ENCODE assay signal across 10 mouse cellular contexts in the genomic region with DNA sequence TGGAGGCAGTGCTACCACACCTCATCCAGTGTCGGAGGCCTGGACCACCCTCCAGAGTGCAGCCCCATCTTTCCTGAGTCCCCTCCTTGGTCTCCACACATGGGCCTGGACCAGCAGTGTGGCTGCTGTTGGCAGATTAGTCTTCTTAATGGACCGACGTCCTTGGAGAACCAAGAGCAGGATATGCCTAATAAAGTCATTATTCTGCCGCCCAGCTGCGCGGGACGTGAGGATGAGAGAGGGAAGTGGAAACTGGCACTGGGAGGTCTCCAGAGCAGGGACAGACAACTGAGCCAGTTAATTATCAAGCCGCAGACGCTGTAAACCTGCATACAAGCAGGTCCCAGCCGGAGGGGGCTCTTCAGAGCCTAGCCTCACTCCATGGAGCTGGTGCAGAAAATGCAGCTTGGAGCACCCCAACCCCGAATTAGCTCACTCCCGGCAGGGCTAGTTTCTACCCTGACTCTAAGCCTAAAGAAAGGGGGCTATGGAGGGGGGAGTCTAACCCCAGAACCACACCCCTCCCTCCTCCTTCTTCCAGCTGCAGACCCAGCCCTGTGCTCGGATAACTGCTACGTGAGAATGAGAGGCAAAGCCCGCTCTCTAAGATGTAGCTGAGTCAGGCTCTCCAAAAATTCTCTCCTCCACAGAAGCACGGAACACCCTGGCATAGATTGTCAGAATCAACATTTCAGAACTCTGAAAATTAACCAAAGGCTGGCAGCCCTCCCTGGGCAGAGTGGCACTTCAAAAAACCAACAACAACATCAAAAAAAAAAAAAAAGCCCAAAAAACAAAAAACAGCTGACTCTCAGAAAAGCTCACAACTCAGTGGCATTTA.
DNase-seq lines count a peak whose midpoint lies in the region; ATAC-seq and TF ChIP-seq lines count a peak whose summit lies in the region.
"Had no signal": no experiment of that assay in that cellular context is flagged by ENCODE, and none has a peak within 500 bp of the region (broad histone marks: within the 10 kb centered on the region; RNA-seq: fewer than 3 reads in every experiment).

No protein-coding gene starts in this region.

- peaks cover 2% of the 10 kb centered on the region; the same call in 1 of the 2 replicates for H3K4me1 ChIP-seq in forebrain, embryonic 11.5 days (replicated peaks; ENCODE audit: control insufficient read depth, insufficient read depth, low read length)
- peaks cover 29% of the 10 kb centered on the region for H3K4me1 ChIP-seq in forebrain, embryonic 10.5 days
- peaks cover 51% of the 10 kb centered on the region for H3K4me1 ChIP-seq in E14TG2a.4 (replicated peaks; ENCODE audit: low read depth, low read length)
- peaks cover 7% of the 10 kb centered on the region for H3K4me1 ChIP-seq in forebrain, embryonic 16.5 days (replicated peaks; ENCODE audit: control insufficient read depth, insufficient read depth, low read length)

- H3K27ac ChIP-seq in forebrain, embryonic 11.5 days (ENCODE audit: low read depth, low read length) = no peak overlapping the region
- H3K27ac ChIP-seq in forebrain, embryonic 10.5 days = no peak overlapping the region
- H3K27ac ChIP-seq in forebrain, embryonic 16.5 days (ENCODE audit: low read length) = no peak overlapping the region
- H3K27ac ChIP-seq in macrophage = peak overlapping the region; percentile 99

- DNase-seq in forebrain, embryonic 11.5 days (ENCODE audit: low spot score) = no peak
- no peak for DNase-seq in forebrain, embryonic 10.5 days (ENCODE audit: extremely low spot score, low spot score)
- no peak for DNase-seq in urinary bladder, postnatal 36 days (ENCODE audit: low spot score in 2 of 2)
- no peak for DNase-seq in cerebellum, adult 9-11 months
- no peak for DNase-seq in left cerebral cortex, adult 18-20 months (ENCODE audit: low spot score in 2 of 2)
- DNase-seq: gastrocnemius, postnatal 10 days had no signal

- no peak overlapping the region for H3K4me3 ChIP-seq in forebrain, embryonic 11.5 days (ENCODE audit: low read depth, low read length)
- no peak overlapping the region for H3K4me3 ChIP-seq in forebrain, embryonic 10.5 days
- peak overlapping the region; percentile 11; the same call in 1 of the 2 replicates for H3K4me3 ChIP-seq in E14TG2a.4 (replicated peaks; ENCODE audit: low read length)
- H3K4me3 ChIP-seq in forebrain, embryonic 16.5 days (replicated peaks; ENCODE audit: low read length) = no peak overlapping the region
- no peak overlapping the region for H3K4me3 ChIP-seq in macrophage (ENCODE audit: inconsistent target)

- 18% methylated on average over 16 of the region's 16 CpGs for WGBS in forebrain, embryonic 11.5 days
- 17% methylated on average over 16 of the region's 16 CpGs for WGBS in forebrain, embryonic 10.5 days
- WGBS in forebrain, embryonic 16.5 days = 12% methylated on average over 16 of the region's 16 CpGs
- WGBS in macrophage (ENCODE audit: missing documents) = 73% methylated on average over 16 of the region's 16 CpGs

- no peak for TF ChIP-seq CTCF in E14TG2a.4 (conservative IDR thresholded peaks at IDR 0.05; ENCODE audit: low read length)

- H3K9ac ChIP-seq in forebrain, embryonic 11.5 days (ENCODE audit: low read length) = no peak overlapping the region
- H3K9ac ChIP-seq in forebrain, embryonic 16.5 days (replicated peaks; ENCODE audit: low read depth, low read length) = no peak overlapping the region

- no peaks in the 10 kb centered on the region; the same call in 1 of the 2 replicates for H3K9me3 ChIP-seq in forebrain, embryonic 11.5 days (ENCODE audit: control insufficient read depth, low read length)
- H3K9me3 ChIP-seq in forebrain, embryonic 10.5 days = peaks cover 6% of the 10 kb centered on the region
- H3K9me3 ChIP-seq in E14TG2a.4 (ENCODE audit: low read length) = no peaks in the 10 kb centered on the region
- H3K9me3 ChIP-seq in forebrain, embryonic 16.5 days (ENCODE audit: control insufficient read depth, low read length) = no peaks in the 10 kb centered on the region

- 0 out of 2 replicates have a peak, but pooled peaks have one; percentile 18 for ATAC-seq in forebrain, embryonic 11.5 days (replicated peaks; ENCODE audit: low FRiP score)
- peak; percentile 36; the same call in 1 of the 2 replicates for ATAC-seq in forebrain, embryonic 16.5 days

- no peaks in the 10 kb centered on the region for H3K27me3 ChIP-seq in forebrain, embryonic 11.5 days (ENCODE audit: control insufficient read depth, insufficient read depth, low read length)
- H3K27me3 ChIP-seq in forebrain, embryonic 10.5 days (ENCODE audit: poor library complexity, severe bottlenecking) = peaks cover 24% of the 10 kb centered on the region
- no peaks in the 10 kb centered on the region for H3K27me3 ChIP-seq in E14TG2a.4 (ENCODE audit: insufficient read depth, low read length)
- H3K27me3 ChIP-seq in forebrain, embryonic 16.5 days (replicated peaks; ENCODE audit: control insufficient read depth, insufficient read depth, low read length) = no peaks in the 10 kb centered on the region

- H3K79me2 ChIP-seq in macrophage (ENCODE audit: inconsistent target) = no peaks in the 10 kb centered on the region

- H3K4me2 ChIP-seq in forebrain, embryonic 11.5 days (ENCODE audit: low read depth, low read length, severe bottlenecking) = no peak overlapping the region
- no peak overlapping the region for H3K4me2 ChIP-seq in forebrain, embryonic 16.5 days (ENCODE audit: low read length)
- H3K4me2 ChIP-seq: liver, embryonic 11.5 days had no signal

- H3K36me3 ChIP-seq in forebrain, embryonic 11.5 days (ENCODE audit: control insufficient read depth, insufficient read depth, low read length) = no peaks in the 10 kb centered on the region; the same call in 1 of the 2 replicates
- H3K36me3 ChIP-seq in forebrain, embryonic 10.5 days (replicated peaks) = no peaks in the 10 kb centered on the region
- H3K36me3 ChIP-seq in E14TG2a.4 (ENCODE audit: insufficient read depth, low read length) = 0 out of 2 replicates have a peak, but pooled peaks cover 5% of the 10 kb centered on the region
- no peaks in the 10 kb centered on the region for H3K36me3 ChIP-seq in forebrain, embryonic 16.5 days (ENCODE audit: control insufficient read depth, insufficient read depth)
- no peaks in the 10 kb centered on the region for H3K36me3 ChIP-seq in macrophage (ENCODE audit: inconsistent target)
